Mouse (Mus musculus) forebrain, embryonic 16.5 days (tissue): ENCODE measurements around the gene Sox15. TPM values are rescaled to one million over a fixed set of nuclear protein-coding genes. Genes with fewer than 3 reads are reported as not detected.

Experiments
- ATAC-seq: fragments of 200-750 bp; cut with Nextera tagmentation; 2 replicates; pipeline ENCODE4 v1.8.0; 2017; ENCODE audit warnings: mild to moderate bottlenecking, moderate library complexity
- H3K27ac ChIP-seq: fragments of 300-500 bp; sonication (generic); 2 replicates; pipeline ENCODE4 v1.5.1; 2014; ENCODE audit warnings: low read length, control low read depth
- H3K27me3 ChIP-seq: fragments of 300-500 bp; sonication (generic); replicated peaks from 2 replicates; pipeline ENCODE4 v1.6.1; 2014; ENCODE audit warnings: low read length; ENCODE audit not compliant: control insufficient read depth, insufficient read depth
- H3K36me3 ChIP-seq: fragments of 300-500 bp; sonication (generic); 2 replicates; pipeline ENCODE4 v1.6.1; 2014; ENCODE audit not compliant: control insufficient read depth, insufficient read depth
- H3K4me1 ChIP-seq: fragments of 300-500 bp; sonication (generic); replicated peaks from 2 replicates; pipeline ENCODE4 v1.6.1; 2014; ENCODE audit warnings: low read length; ENCODE audit not compliant: control insufficient read depth, insufficient read depth
- H3K4me2 ChIP-seq: fragments of 300-500 bp; sonication (generic); 2 replicates; pipeline ENCODE4 v1.6.1; 2014; ENCODE audit warnings: mild to moderate bottlenecking, low read length, control low read depth
- H3K4me3 ChIP-seq: fragments of 300-500 bp; sonication (generic); replicated peaks from 2 replicates; pipeline ENCODE4 v1.5.1; 2014; ENCODE audit warnings: mild to moderate bottlenecking, low read length, control low read depth
- H3K9ac ChIP-seq: fragments of 300-500 bp; sonication (generic); replicated peaks from 2 replicates; pipeline ENCODE4 v1.6.1; 2014; ENCODE audit warnings: low read depth, low read length, control low read depth
- H3K9me3 ChIP-seq: fragments of 300-500 bp; sonication (generic); 2 replicates; pipeline ENCODE4 v1.6.1; 2016; ENCODE audit warnings: low read length; ENCODE audit not compliant: control insufficient read depth
- WGBS: fragments of 180-500 bp; shearing (Covaris S2); extraction: QIAGEN DNeasy Blood & Tissue Kit; methylation state at CpG from one replicate; pipeline ENCODE4 v1.1.7; 2014; 5-methylcytosine and 5-hydroxymethylcytosine counted together
- polyA plus RNA-seq: library from polyadenylated mRNA; unstranded; fragments of >200 nt; fragmentation: Nextera tagmentation; extraction: Ambion mirVana; gene quantifications from 2 replicates; pipeline ENCODE4 v1.2.1, GENCODE M21; 2015

Sox15 gene
- polyA plus RNA-seq, 1 experiment from 2014 or later, result not detected

DNA sequence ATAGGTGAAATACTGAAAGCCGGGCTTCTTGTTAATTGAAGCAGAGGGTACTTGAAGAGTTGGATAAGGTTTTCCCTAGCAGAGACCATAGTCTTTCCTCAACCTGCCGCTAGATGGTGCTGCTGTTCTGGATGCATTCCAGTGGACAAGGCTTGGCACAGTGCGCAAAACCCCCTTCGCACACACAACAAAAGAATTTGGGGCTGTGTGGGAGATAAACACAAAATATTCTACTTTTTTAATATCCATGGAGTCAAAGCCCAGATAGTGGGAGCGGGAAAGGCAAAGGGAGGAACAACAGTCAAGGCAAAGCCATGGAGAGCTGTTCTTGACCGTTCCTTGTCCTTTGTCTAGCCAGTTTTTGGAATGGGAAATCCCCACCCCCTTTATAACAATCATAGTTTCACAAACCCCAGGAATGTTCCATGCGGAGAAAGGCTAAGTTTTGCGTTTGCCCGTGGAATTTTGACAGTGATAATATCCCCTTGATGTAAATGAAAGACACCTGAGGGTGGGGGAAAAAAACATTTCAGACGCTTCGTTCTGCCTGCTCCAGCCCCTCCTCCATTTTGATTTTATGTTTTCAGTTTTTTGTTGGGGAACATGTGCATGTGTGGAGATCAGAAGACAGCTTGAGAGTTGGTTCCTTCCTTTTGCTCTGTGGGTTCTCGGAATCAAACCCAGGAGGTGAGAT lies 27.9 kb downstream of the Sox15 start:
- Histone ChIP-seq H3K4me2 (peak overlapping the region; percentile 98), H3K27me3 (no peaks in the 10 kb centered on the region), H3K36me3 (peaks cover 7% of the 10 kb centered on the region; the same call in 1 of the 2 replicates), H3K9me3 (no peaks in the 10 kb centered on the region), H3K4me1 (peaks cover 45% of the 10 kb centered on the region), H3K27ac (peak overlapping the region; percentile 97), H3K4me3 (peak overlapping the region; percentile 88), H3K9ac (peak overlapping the region; percentile 43)
- ATAC-seq, result 0 out of 2 replicates have a peak, but pooled peaks have one; percentile 29
- WGBS, result 12% methylated on average over 12 of the region's 12 CpGs

- peaks cover 45% of the 10 kb centered on the region for H3K4me1 ChIP-seq
- H3K9me3 ChIP-seq, result no peaks in the 10 kb centered on the region
- 81% methylated on average over 7 of the region's 7 CpGs for WGBS
- peak overlapping the region; percentile 97; the same call in 1 of the 2 replicates for H3K27ac ChIP-seq
- peak overlapping the region; percentile 98 for H3K4me2 ChIP-seq
- H3K27me3 ChIP-seq, result no peaks in the 10 kb centered on the region
- H3K9ac ChIP-seq, result peak overlapping the region; percentile 43; the same call in 1 of the 2 replicates
- no peak for ATAC-seq
- peaks cover 2% of the 10 kb centered on the region; the same call in 1 of the 2 replicates for H3K36me3 ChIP-seq
- H3K4me3 ChIP-seq, result no peak overlapping the region
Measured at GRCm38 (mm10) chr11:69683576-69683975, 28.5 kb downstream of the Sox15 start.

- H3K27me3 ChIP-seq, result no peaks in the 10 kb centered on the region
- 83% methylated on average over 12 of the region's 12 CpGs for WGBS
- H3K9ac ChIP-seq, result no peak overlapping the region
- no peaks in the 10 kb centered on the region for H3K9me3 ChIP-seq
- no peak overlapping the region for H3K4me3 ChIP-seq
- H3K36me3 ChIP-seq, result 0 out of 2 replicates have a peak, but pooled peaks cover 2% of the 10 kb centered on the region
- peaks cover 44% of the 10 kb centered on the region for H3K4me1 ChIP-seq
- no peak overlapping the region for H3K4me2 ChIP-seq
- ATAC-seq, result no peak
- no peak overlapping the region for H3K27ac ChIP-seq
Measured at GRCm38 (mm10) chr11:69684128-69684745, 29.1 kb downstream of the Sox15 start.

DNA sequence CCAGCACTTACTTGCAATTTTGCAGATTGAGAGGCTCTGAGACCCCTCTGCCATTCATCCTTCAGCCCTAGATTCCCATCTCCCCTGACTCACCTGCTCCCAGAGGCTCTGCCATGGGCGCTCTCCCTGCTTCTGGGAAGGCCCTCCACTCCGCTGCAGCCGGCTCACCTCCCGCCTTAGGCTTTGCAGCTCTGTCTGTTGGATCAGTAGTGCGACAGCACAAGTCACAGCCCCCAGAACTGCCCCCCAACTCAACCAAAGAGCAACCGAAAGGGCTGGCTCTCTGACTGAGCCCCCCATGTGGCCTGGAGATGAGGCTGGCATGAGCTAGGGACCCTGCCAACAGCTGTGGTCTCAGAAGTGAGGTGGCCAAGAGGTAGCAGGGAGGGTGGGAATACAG lies 29.8 kb downstream of the Sox15 start:
- Histone ChIP-seq H3K9me3 (no peaks in the 10 kb centered on the region), H3K4me1 (peaks cover 38% of the 10 kb centered on the region), H3K9ac (no peak overlapping the region), H3K4me3 (no peak overlapping the region), H3K36me3 (no peaks in the 10 kb centered on the region), H3K4me2 (no peak overlapping the region), H3K27ac (no peak overlapping the region; the same call in 1 of the 2 replicates), H3K27me3 (no peaks in the 10 kb centered on the region)
- WGBS, result 76% methylated on average over 6 of the region's 6 CpGs
- ATAC-seq, result no peak

- H3K4me1 ChIP-seq, result peaks cover 31% of the 10 kb centered on the region
- no peak for ATAC-seq
- H3K4me2 ChIP-seq, result no peak within 1 kb of the TSS
- WGBS, result 43% methylated on average over 10 of the region's 10 CpGs
- H3K36me3 ChIP-seq, result no peaks in the 10 kb centered on the region
- 0 out of 2 replicates have a peak within 1 kb of the TSS, but pooled peaks have one; percentile 29 for H3K9ac ChIP-seq
- H3K9me3 ChIP-seq, result no peaks in the 10 kb centered on the region
- H3K27me3 ChIP-seq, result no peaks in the 10 kb centered on the region
- no peak within 1 kb of the TSS for H3K4me3 ChIP-seq
- H3K27ac ChIP-seq, result peak within 1 kb of the TSS; percentile 65
Measured at GRCm38 (mm10) chr11:69685526-69686148, 30.5 kb downstream of the Sox15 start, which contains the start of gene Tnfsf13. TSS of gene Tnfsf13 (minus strand) at chr11:69685784.

- Histone ChIP-seq H3K4me1 (peaks cover 24% of the 10 kb centered on the region), H3K4me2 (no peak overlapping the region), H3K4me3 (no peak overlapping the region), H3K36me3 (no peaks in the 10 kb centered on the region), H3K9me3 (no peaks in the 10 kb centered on the region), H3K9ac (0 out of 2 replicates have a peak overlapping the region, but pooled peaks have one; percentile 22), H3K27ac (no peak overlapping the region; the same call in none of the 2 replicates), H3K27me3 (no peaks in the 10 kb centered on the region)
- ATAC-seq, result no peak
- WGBS, result 12% methylated on average over 4 of the region's 4 CpGs
Measured at GRCm38 (mm10) chr11:69686377-69686776, 31.3 kb downstream of the Sox15 start.

GRCm38 (mm10) chr11:69687061-69687460 lies 31.9 kb downstream of the Sox15 start:
- no peaks in the 10 kb centered on the region for H3K9me3 ChIP-seq
- H3K4me2 ChIP-seq, result no peak overlapping the region
- H3K27me3 ChIP-seq, result no peaks in the 10 kb centered on the region
- no peak overlapping the region for H3K4me3 ChIP-seq
- H3K9ac ChIP-seq, result no peak overlapping the region
- ATAC-seq, result no peak
- peaks cover 24% of the 10 kb centered on the region for H3K4me1 ChIP-seq
- no peak overlapping the region for H3K27ac ChIP-seq
- H3K36me3 ChIP-seq, result no peaks in the 10 kb centered on the region
- WGBS, result 61% methylated on average over 5 of the region's 5 CpGs

DNA sequence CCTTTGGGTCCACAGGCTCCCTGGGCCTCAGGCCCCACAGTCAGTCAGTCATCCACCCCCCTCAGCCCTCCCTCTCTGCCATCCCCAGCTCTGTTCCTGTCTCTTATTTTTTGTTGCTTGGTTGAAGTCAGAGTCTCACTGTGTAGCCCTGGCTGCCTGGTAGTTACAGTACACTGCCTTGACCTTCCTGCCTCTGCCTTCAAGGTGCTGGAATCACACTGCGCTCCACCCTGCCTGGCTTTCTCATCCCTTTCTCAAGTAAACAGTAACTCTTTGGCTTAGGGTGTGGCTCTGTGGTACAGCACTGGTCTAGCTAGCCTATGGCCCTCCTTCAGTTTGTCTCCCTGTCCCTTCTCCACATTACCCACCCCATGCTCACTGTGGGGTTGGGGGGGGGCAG lies 34.8 kb downstream of the Sox15 start:
- ATAC-seq, result no peak
- H3K27me3 ChIP-seq, result no peaks in the 10 kb centered on the region
- WGBS, result 97% methylated on average over 1 of the region's 1 CpGs

GRCm38 (mm10) chr11:69692196-69692811 lies 37.2 kb downstream of the Sox15 start:
- Histone ChIP-seq H3K9me3 (no peaks in the 10 kb centered on the region), H3K36me3 (no peaks in the 10 kb centered on the region), H3K4me3 (no peak overlapping the region), H3K27me3 (no peaks in the 10 kb centered on the region), H3K4me2 (no peak overlapping the region), H3K9ac (no peak overlapping the region), H3K4me1 (peaks cover 11% of the 10 kb centered on the region), H3K27ac (no peak overlapping the region)
- WGBS, result 81% methylated on average over 9 of the region's 9 CpGs
- no peak for ATAC-seq

More for the DNA sequence above, 34.8 kb downstream of the Sox15 start:
- no peak overlapping the region for H3K4me2 ChIP-seq
- no peaks in the 10 kb centered on the region for H3K9me3 ChIP-seq
- no peak overlapping the region for H3K4me3 ChIP-seq
- H3K9ac ChIP-seq, result no peak overlapping the region
- peaks cover 12% of the 10 kb centered on the region for H3K4me1 ChIP-seq
- no peak overlapping the region for H3K27ac ChIP-seq
- no peaks in the 10 kb centered on the region for H3K36me3 ChIP-seq
